Comparison of ENCODE assay signal across 8 mouse cellular contexts in genomic region chr1:167374003-167374784, GRCm38 (mm10). TPM values are rescaled to one million over a fixed set of nuclear protein-coding genes. Genes with fewer than 3 reads are reported as not detected.
A peak's percentile ranks its signal among the peaks of the same experiment; 100 is the strongest.
DNase-seq lines count a peak whose midpoint lies in the region; ATAC-seq and TF ChIP-seq lines count a peak whose summit lies in the region.

No protein-coding gene starts in this region.

- peaks cover 13% of the 10 kb centered on the region; the same call in 1 of the 2 replicates for H3K4me1 ChIP-seq in embryonic facial prominence, embryonic 12.5 days
- peaks cover 80% of the 10 kb centered on the region for H3K4me1 ChIP-seq in liver, embryonic 15.5 days (replicated peaks)
- H3K4me1 ChIP-seq in small intestine, adult 2 months (ENCODE audit: control insufficient read depth, insufficient read depth, insufficient read length, low read length): peaks cover 33% of the 10 kb centered on the region; the same call in 1 of the 2 replicates

- H3K36me3 ChIP-seq in embryonic facial prominence, embryonic 12.5 days: no peaks in the 10 kb centered on the region
- H3K36me3 ChIP-seq in liver, embryonic 15.5 days (replicated peaks): peaks cover 98% of the 10 kb centered on the region
- H3K36me3 ChIP-seq in small intestine, adult 2 months (ENCODE audit: control insufficient read depth, insufficient read depth, low read length): peaks cover 56% of the 10 kb centered on the region

- DNase-seq in adrenal gland, postnatal 14 days: peak; percentile 64
- DNase-seq in adrenal gland, adult 18-20 months (ENCODE audit: low spot score in 2 of 2): no peak
- no peak for DNase-seq in ovary, postnatal 10 days (ENCODE audit: low spot score)

- no peaks in the 10 kb centered on the region for H3K9me3 ChIP-seq in embryonic facial prominence, embryonic 12.5 days
- no peaks in the 10 kb centered on the region for H3K9me3 ChIP-seq in liver, embryonic 15.5 days (replicated peaks)

- no peak overlapping the region for H3K4me3 ChIP-seq in embryonic facial prominence, embryonic 12.5 days
- H3K4me3 ChIP-seq in liver, embryonic 15.5 days (replicated peaks): peak overlapping the region; percentile 37
- peak overlapping the region; percentile 26 for H3K4me3 ChIP-seq in small intestine, adult 2 months (ENCODE audit: low read depth, low read length)

- no peak overlapping the region for H3K27ac ChIP-seq in embryonic facial prominence, embryonic 12.5 days
- peak overlapping the region; percentile 82 for H3K27ac ChIP-seq in liver, embryonic 15.5 days (replicated peaks)
- H3K27ac ChIP-seq in small intestine, adult 2 months (ENCODE audit: insufficient read depth, low read depth, low read length): peak overlapping the region; percentile 86

- no peak for TF ChIP-seq POLR2A in small intestine, adult 2 months (IDR thresholded peaks at IDR 0.05; ENCODE audit: low read depth, low read length)

- WGBS in embryonic facial prominence, embryonic 12.5 days: 20% methylated on average over 15 of the region's 15 CpGs
- WGBS in liver, embryonic 15.5 days (ENCODE audit: insufficient replicate concordance): 28% methylated on average over 15 of the region's 15 CpGs
- 20% methylated on average over 15 of the region's 15 CpGs for WGBS in small intestine, adult 2 months

- H3K27me3 ChIP-seq in embryonic facial prominence, embryonic 12.5 days: no peaks in the 10 kb centered on the region
- H3K27me3 ChIP-seq in liver, embryonic 15.5 days: no peaks in the 10 kb centered on the region
- H3K27me3 ChIP-seq in small intestine, adult 2 months (ENCODE audit: control insufficient read depth, insufficient read depth, low read length): no peaks in the 10 kb centered on the region

- no peak for TF ChIP-seq CTCF in small intestine, adult 2 months (IDR thresholded peaks at IDR 0.05; ENCODE audit: extremely low read depth, insufficient read length, insufficient replicate concordance, low read depth, low read length)

- peak overlapping the region; percentile 16; the same call in 1 of the 2 replicates for H3K4me2 ChIP-seq in embryonic facial prominence, embryonic 12.5 days (replicated peaks)
- peak overlapping the region; percentile 59 for H3K4me2 ChIP-seq in liver, embryonic 15.5 days

- no peak overlapping the region for H3K9ac ChIP-seq in embryonic facial prominence, embryonic 12.5 days
- peak overlapping the region; percentile 34; the same call in 1 of the 2 replicates for H3K9ac ChIP-seq in liver, embryonic 15.5 days

- no peak; the same call in 1 of the 2 replicates for ATAC-seq in embryonic facial prominence, embryonic 12.5 days (ENCODE audit: insufficient number of reproducible peaks, insufficient read depth, low FRiP score, low TSS enrichment)
- peak; percentile 60 for ATAC-seq in inflammation-experienced regulatory T-cells, adult 6 months
- ATAC-seq in liver, embryonic 15.5 days (ENCODE audit: insufficient read depth): peak; percentile 72
- ATAC-seq in frontal cortex, adult (ENCODE audit: low TSS enrichment): no peak

RNA-seq across cellular contexts. Expression of gene Mgst3, which starts 19.4 kb away (rescaled TPM):
- 69.7 and 75.6 TPM in 2 replicates for total RNA-seq in adrenal gland, postnatal 14 days (2021)
- total RNA-seq in adrenal gland, adult 18-20 months (2021): 10 to 100 TPM; 71.3 to 93.4 TPM
- 40.1 and 40.8 TPM in 2 replicates for polyA plus RNA-seq in embryonic facial prominence, embryonic 12.5 days (2016; fragmentation: Nextera tagmentation; extraction: Ambion mirVana)
- polyA plus RNA-seq in inflammation-experienced regulatory T-cells, adult 6 months (2017; shearing (Covaris generic)): 1 to 10 TPM; 1.3 to 4.7 (median 1.8) TPM
- 392 and 404 TPM in 2 replicates for polyA plus RNA-seq in liver, embryonic 15.5 days (2015; fragmentation: Nextera tagmentation; extraction: Ambion mirVana)
- polyA plus RNA-seq in small intestine, adult 2 months (2012; rRNA removed): 1,045 and 1,081 TPM in 2 replicates

RNA-seq across cellular contexts. Expression of gene Aldh9a1, which starts 24.4 kb away (rescaled TPM):
- total RNA-seq in adrenal gland, postnatal 14 days (2021): 56.9 and 59.4 TPM in 2 replicates
- total RNA-seq in adrenal gland, adult 18-20 months (2021): 10 to 100 TPM; 70.5 to 94.4 TPM
- 56.1 and 56.6 TPM in 2 replicates for polyA plus RNA-seq in embryonic facial prominence, embryonic 12.5 days (2016; fragmentation: Nextera tagmentation; extraction: Ambion mirVana)
- polyA plus RNA-seq in inflammation-experienced regulatory T-cells, adult 6 months (2017; shearing (Covaris generic)): 10 to 100 TPM; 47.7 to 61.2 (median 56.2) TPM
- 72.7 and 75.1 TPM in 2 replicates for polyA plus RNA-seq in liver, embryonic 15.5 days (2015; fragmentation: Nextera tagmentation; extraction: Ambion mirVana)
- polyA plus RNA-seq in small intestine, adult 2 months (2012; rRNA removed): 33.8 and 112 TPM in 2 replicates

Comparison
In these comparisons a context has a peak if more than half of its experiments do, and no peak if none do; other contexts are left out.
1. ATAC-seq: peak in inflammation-experienced regulatory T-cells, adult 6 months (single experiment) and liver, embryonic 15.5 days (single experiment); none in embryonic facial prominence, embryonic 12.5 days (single experiment) and frontal cortex, adult (single experiment).